Comparison of ENCODE assay signal across 38 mouse cellular contexts in the genomic region with DNA sequence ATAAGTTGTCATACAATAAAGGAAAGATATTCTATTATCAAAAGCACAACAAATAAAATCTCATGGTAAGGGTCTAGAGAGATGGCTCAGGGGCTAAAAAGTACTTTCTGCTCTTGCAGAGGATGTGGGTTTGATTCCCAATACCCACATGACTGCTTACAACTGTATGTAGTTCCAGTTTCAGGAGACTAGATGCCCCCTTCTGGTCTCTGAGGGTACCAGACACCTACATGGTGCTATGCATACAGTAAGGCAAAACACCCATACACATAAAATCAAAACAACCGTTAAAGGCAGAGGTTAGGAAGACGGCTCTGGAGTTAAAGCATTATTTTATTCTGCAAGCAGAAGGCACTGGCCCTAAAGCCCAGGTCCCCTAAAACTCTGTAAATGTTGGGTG. TPM values are rescaled to one million over a fixed set of nuclear protein-coding genes. Genes with fewer than 3 reads are reported as not detected.
A peak's percentile ranks its signal among the peaks of the same experiment; 100 is the strongest.
DNase-seq lines count a peak whose midpoint lies in the region; ATAC-seq and TF ChIP-seq lines count a peak whose summit lies in the region.
"Had no signal": no experiment of that assay in that cellular context is flagged by ENCODE, and none has a peak within 500 bp of the region (broad histone marks: within the 10 kb centered on the region; RNA-seq: fewer than 3 reads in every experiment).

No protein-coding gene starts in this region.

- no peaks in the 10 kb centered on the region for H3K9me3 ChIP-seq in intestine, postnatal 0 days (ENCODE audit: control insufficient read depth)
- no peaks in the 10 kb centered on the region for H3K9me3 ChIP-seq in intestine, embryonic 15.5 days
- H3K9me3 ChIP-seq in MEL (replicated peaks; ENCODE audit: insufficient read depth, low read length), result no peaks in the 10 kb centered on the region
- no peaks in the 10 kb centered on the region for H3K9me3 ChIP-seq in kidney, embryonic 15.5 days (replicated peaks)
- H3K9me3 ChIP-seq: forebrain, embryonic 13.5 days; heart, embryonic 10.5 days; heart, embryonic 15.5 days; liver, embryonic 15.5 days; midbrain, embryonic 12.5 days; neural tube, embryonic 13.5 days had no signal

- no peak for TF ChIP-seq EP300 in MEL (IDR thresholded peaks at IDR 0.05; ENCODE audit: low read depth in 1 of 2, low read length in 2 of 2)

- no peak overlapping the region for H3K9ac ChIP-seq in intestine, postnatal 0 days (ENCODE audit: low read depth, low read length)
- H3K9ac ChIP-seq in intestine, embryonic 15.5 days, result no peak overlapping the region
- H3K9ac ChIP-seq in MEL (ENCODE audit: control insufficient read depth, low read depth, low read length, poor library complexity, severe bottlenecking), result no peak overlapping the region
- H3K9ac ChIP-seq in kidney, embryonic 15.5 days, result no peak overlapping the region
- H3K9ac ChIP-seq: forebrain, embryonic 13.5 days; heart, embryonic 15.5 days; liver, embryonic 15.5 days; midbrain, embryonic 12.5 days; neural tube, embryonic 13.5 days had no signal

- TF ChIP-seq POLR2A in MEL (IDR thresholded peaks at IDR 0.05; ENCODE audit: control insufficient read depth in 1 of 2, insufficient read depth in 1 of 2, low read depth in 1 of 2, low read length in 2 of 2, poor library complexity in 1 of 2), result no peak

- DNase-seq in thymus, postnatal 0 days (ENCODE audit: low spot score), result peak; percentile 50
- DNase-seq in thymus, adult 18-20 months, result no peak
- peak; percentile 60 for DNase-seq in MEL (ENCODE audit: low read depth, low spot score)
- DNase-seq in splenic B cell, adult 2 months (ENCODE audit: low read depth, low spot score), result peak; percentile 38
- no peak for DNase-seq in cerebellum, postnatal 4 days (ENCODE audit: low spot score in 2 of 2)
- DNase-seq: adrenal gland, adult 2 months; B cell, adult 2 months; cerebellum, adult 8-10 months; cerebellum, postnatal 25 days; gastrocnemius, postnatal 10 days; kidney, postnatal 25 days; left cerebral cortex, postnatal 4 days; lung, postnatal 10 days; thymus, postnatal 4 days had no signal

- H3K27ac ChIP-seq in intestine, postnatal 0 days (ENCODE audit: low read depth, low read length), result no peak overlapping the region
- H3K27ac ChIP-seq in intestine, embryonic 15.5 days, result no peak overlapping the region
- no peak overlapping the region for H3K27ac ChIP-seq in MEL (ENCODE audit: control insufficient read depth, low read depth, low read length)
- no peak overlapping the region for H3K27ac ChIP-seq in kidney, embryonic 15.5 days
- H3K27ac ChIP-seq: forebrain, embryonic 13.5 days; heart, embryonic 10.5 days; heart, embryonic 15.5 days; liver, embryonic 15.5 days; midbrain, embryonic 12.5 days; neural tube, embryonic 13.5 days had no signal

- no peaks in the 10 kb centered on the region; the same call in 1 of the 2 replicates for H3K4me1 ChIP-seq in intestine, postnatal 0 days (replicated peaks; ENCODE audit: control insufficient read depth, insufficient read depth, low read length)
- peaks cover 11% of the 10 kb centered on the region; the same call in 1 of the 2 replicates for H3K4me1 ChIP-seq in intestine, embryonic 15.5 days (replicated peaks)
- H3K4me1 ChIP-seq in MEL (ENCODE audit: control insufficient read depth in 1 of 2, insufficient read depth in 2 of 2, low read length in 2 of 2), result peaks cover 2 to 5% of the 10 kb centered on the region in 2 experiments; a peak in 2 of 4 replicates
- H3K4me1 ChIP-seq in kidney, embryonic 15.5 days, result peaks cover 17% of the 10 kb centered on the region

- ATAC-seq in intestine, postnatal 0 days, result no peak
- ATAC-seq in intestine, embryonic 15.5 days, result no peak
- ATAC-seq in kidney, embryonic 15.5 days (replicated peaks; ENCODE audit: low FRiP score), result no peak
- ATAC-seq: activated CD4-positive, CD25-positive, alpha-beta regulatory T cell, adult 4 months; forebrain, embryonic 13.5 days; hindbrain, embryonic 16.5 days; intestine, embryonic 16.5 days had no signal

- no peaks in the 10 kb centered on the region for H3K79me2 ChIP-seq in MEL (ENCODE audit: control insufficient read depth, insufficient read depth, low read length, poor library complexity)

- TF ChIP-seq CTCF in intestine, postnatal 0 days (IDR thresholded peaks at IDR 0.05; ENCODE audit: low read depth), result peak; percentile 39; the same call in 1 of the 2 replicates
- TF ChIP-seq CTCF in MEL (IDR thresholded peaks at IDR 0.05 in 2 of 3, conservative IDR thresholded peaks at IDR 0.05 in 1 of 3; ENCODE audit: control insufficient read depth in 1 of 3, insufficient read depth in 1 of 3, low read depth in 2 of 3, low read length in 3 of 3, poor library complexity in 1 of 3, severe bottlenecking in 1 of 3), result peak; percentile 28 to 79 (median 34)

- peak; percentile 61 for TF ChIP-seq RAD21 in MEL (IDR thresholded peaks at IDR 0.05; ENCODE audit: low read depth, low read length)

- H3K27me3 ChIP-seq in intestine, postnatal 0 days (replicated peaks; ENCODE audit: control insufficient read depth, insufficient read depth, low read length), result 0 out of 2 replicates have a peak, but pooled peaks cover 6% of the 10 kb centered on the region
- peaks cover 6% of the 10 kb centered on the region; the same call in 1 of the 2 replicates for H3K27me3 ChIP-seq in intestine, embryonic 15.5 days (replicated peaks)
- peaks cover 13 to 16% of the 10 kb centered on the region in 2 experiments for H3K27me3 ChIP-seq in MEL (ENCODE audit: control insufficient read depth in 1 of 2, insufficient read depth in 2 of 2, low read length in 2 of 2)
- no peaks in the 10 kb centered on the region for H3K27me3 ChIP-seq in splenic B cell, adult 2 months (ENCODE audit: control insufficient read depth, insufficient read depth, low read length, poor library complexity, severe bottlenecking)
- peaks cover 48% of the 10 kb centered on the region for H3K27me3 ChIP-seq in kidney, embryonic 15.5 days

- WGBS in intestine, postnatal 0 days, result 79% methylated on average over 2 of the region's 2 CpGs
- WGBS in intestine, embryonic 15.5 days, result 86% methylated on average over 2 of the region's 2 CpGs
- 81% methylated on average over 2 of the region's 2 CpGs for WGBS in kidney, embryonic 15.5 days

- H3K36me3 ChIP-seq in intestine, postnatal 0 days (ENCODE audit: control insufficient read depth, insufficient read depth), result no peaks in the 10 kb centered on the region
- H3K36me3 ChIP-seq in intestine, embryonic 15.5 days, result no peaks in the 10 kb centered on the region
- H3K36me3 ChIP-seq in MEL (ENCODE audit: control insufficient read depth in 1 of 2, insufficient read depth in 2 of 2, low read length in 2 of 2), result 0 out of 4 replicates have a peak, but pooled peaks cover 0 to 2% of the 10 kb centered on the region in 2 experiments
- no peaks in the 10 kb centered on the region for H3K36me3 ChIP-seq in splenic B cell, adult 2 months (ENCODE audit: control insufficient read depth, insufficient read depth, low read length, poor library complexity, severe bottlenecking)
- no peaks in the 10 kb centered on the region for H3K36me3 ChIP-seq in kidney, embryonic 15.5 days
- H3K36me3 ChIP-seq: heart, embryonic 10.5 days; heart, embryonic 15.5 days; liver, embryonic 15.5 days; midbrain, embryonic 12.5 days; neural tube, embryonic 13.5 days had no signal

- H3K4me2 ChIP-seq in intestine, postnatal 0 days (replicated peaks; ENCODE audit: low read depth), result no peak overlapping the region
- H3K4me2 ChIP-seq in intestine, embryonic 15.5 days (replicated peaks), result no peak overlapping the region
- H3K4me2 ChIP-seq in kidney, embryonic 15.5 days, result no peak overlapping the region
- H3K4me2 ChIP-seq: forebrain, embryonic 13.5 days; heart, embryonic 15.5 days; liver, embryonic 15.5 days; midbrain, embryonic 12.5 days; neural tube, embryonic 13.5 days had no signal

- no peak overlapping the region for H3K4me3 ChIP-seq in intestine, postnatal 0 days (ENCODE audit: low read depth, low read length)
- H3K4me3 ChIP-seq in intestine, embryonic 15.5 days (replicated peaks), result no peak overlapping the region
- H3K4me3 ChIP-seq in MEL (ENCODE audit: control insufficient read depth in 1 of 2, insufficient read depth in 1 of 2, low read depth in 2 of 2, low read length in 2 of 2), result no peak overlapping the region
- no peak overlapping the region for H3K4me3 ChIP-seq in kidney, embryonic 15.5 days (replicated peaks)
- H3K4me3 ChIP-seq: forebrain, embryonic 13.5 days; heart, embryonic 10.5 days; heart, embryonic 15.5 days; liver, embryonic 15.5 days; midbrain, embryonic 12.5 days; myocyte; neural tube, embryonic 13.5 days had no signal

RNA-seq across cellular contexts. Expression of a gene that starts 5.9 kb away (rescaled TPM):
- not detected in 2 replicates for polyA plus RNA-seq in intestine, postnatal 0 days (2015; fragmentation: Nextera tagmentation; extraction: Ambion mirVana)
- polyA plus RNA-seq in intestine, embryonic 15.5 days (2015; fragmentation: Nextera tagmentation; extraction: Ambion mirVana), result not detected in 2 replicates
- polyA plus RNA-seq in thymus, postnatal 0 days (2015; fragmentation: Nextera tagmentation; extraction: Ambion mirVana), result not detected in 2 replicates
- not detected in 2 replicates for total RNA-seq in MEL (2012; rRNA removed)
- not detected for polyA plus RNA-seq in MEL (2012; ENCODE audit: insufficient read depth in 1 of 2, insufficient read length in 2 of 2, low read depth in 1 of 2, low replicate concordance in 2 of 2, missing spikeins in 1 of 2)
- polyA plus RNA-seq in kidney, embryonic 15.5 days (2015; fragmentation: Nextera tagmentation; extraction: Ambion mirVana), result not detected in 2 replicates
- total RNA-seq: adrenal gland, adult 2 months; adrenal gland, postnatal 4 days; gastrocnemius, postnatal 10 days; heart, postnatal 25 days; layer of hippocampus, adult 18-20 months; layer of hippocampus, postnatal 25 days; left cerebral cortex, postnatal 4 days; midbrain, postnatal 0 days had no signal
- polyA plus RNA-seq: activated CD4-positive, CD25-positive, alpha-beta regulatory T cell, adult 4 months; adrenal gland, adult 2 months; embryonic facial prominence, embryonic 11.5 days; forebrain, embryonic 13.5 days; gonadal fat pad, adult 2 months; heart, embryonic 10.5 days; heart, embryonic 15.5 days; hindbrain, embryonic 11.5 days; hindbrain, embryonic 16.5 days; intestine, embryonic 16.5 days; kidney, embryonic 14.5 days; limb, embryonic 14.5 days; liver, embryonic 15.5 days; midbrain, embryonic 12.5 days; midbrain, postnatal 0 days; myocyte; neural tube, embryonic 13.5 days; stomach, embryonic 14.5 days had no signal

RNA-seq across cellular contexts. Expression of a gene that starts 16.8 kb away (rescaled TPM):
- polyA plus RNA-seq in intestine, postnatal 0 days (2015; fragmentation: Nextera tagmentation; extraction: Ambion mirVana), result 139 and 150 TPM in 2 replicates
- 50.5 and 55.2 TPM in 2 replicates for polyA plus RNA-seq in intestine, embryonic 15.5 days (2015; fragmentation: Nextera tagmentation; extraction: Ambion mirVana)
- 37.6 and 38.5 TPM in 2 replicates for polyA plus RNA-seq in thymus, postnatal 0 days (2015; fragmentation: Nextera tagmentation; extraction: Ambion mirVana)
- 60.3 and 93.7 TPM in 2 replicates for total RNA-seq in MEL (2012; rRNA removed)
- polyA plus RNA-seq in MEL (2012; ENCODE audit: insufficient read depth in 1 of 2, insufficient read length in 2 of 2, low read depth in 1 of 2, low replicate concordance in 2 of 2, missing spikeins in 1 of 2), result 10 to 100 TPM in 1 of 2 experiments, not detected in 1; 52.7 TPM
- polyA plus RNA-seq in kidney, embryonic 15.5 days (2015; fragmentation: Nextera tagmentation; extraction: Ambion mirVana), result 59.4 and 61.1 TPM in 2 replicates

RNA-seq across cellular contexts. Expression of a gene that starts 21.5 kb away (rescaled TPM):
- polyA plus RNA-seq in intestine, postnatal 0 days (2015; fragmentation: Nextera tagmentation; extraction: Ambion mirVana), result 0.56 and 0.58 TPM in 2 replicates
- 0.99 and 1.0 TPM in 2 replicates for polyA plus RNA-seq in intestine, embryonic 15.5 days (2015; fragmentation: Nextera tagmentation; extraction: Ambion mirVana)
- polyA plus RNA-seq in thymus, postnatal 0 days (2015; fragmentation: Nextera tagmentation; extraction: Ambion mirVana), result 0.78 and 1.1 TPM in 2 replicates
- 2.1 and 3.4 TPM in 2 replicates for total RNA-seq in MEL (2012; rRNA removed)
- under 1 TPM in 1 of 2 experiments, not detected in 1; 0.58 TPM for polyA plus RNA-seq in MEL (2012; ENCODE audit: insufficient read depth in 1 of 2, insufficient read length in 2 of 2, low read depth in 1 of 2, low replicate concordance in 2 of 2, missing spikeins in 1 of 2)
- polyA plus RNA-seq in kidney, embryonic 15.5 days (2015; fragmentation: Nextera tagmentation; extraction: Ambion mirVana), result 1.1 and 1.5 TPM in 2 replicates
- total RNA-seq: midbrain, postnatal 0 days had no signal
- polyA plus RNA-seq: adrenal gland, adult 2 months; gonadal fat pad, adult 2 months had no signal

RNA-seq across cellular contexts. Expression of a gene that starts 22.2 kb away (rescaled TPM):
- polyA plus RNA-seq in intestine, postnatal 0 days (2015; fragmentation: Nextera tagmentation; extraction: Ambion mirVana), result not detected in 2 replicates
- not detected in 2 replicates for polyA plus RNA-seq in intestine, embryonic 15.5 days (2015; fragmentation: Nextera tagmentation; extraction: Ambion mirVana)
- 0.26 and 0.42 TPM in 2 replicates for polyA plus RNA-seq in thymus, postnatal 0 days (2015; fragmentation: Nextera tagmentation; extraction: Ambion mirVana)
- total RNA-seq in MEL (2012; rRNA removed), result not detected in 2 replicates
- not detected for polyA plus RNA-seq in MEL (2012; ENCODE audit: insufficient read depth in 1 of 2, insufficient read length in 2 of 2, low read depth in 1 of 2, low replicate concordance in 2 of 2, missing spikeins in 1 of 2)
- not detected in 2 replicates for polyA plus RNA-seq in kidney, embryonic 15.5 days (2015; fragmentation: Nextera tagmentation; extraction: Ambion mirVana)
- total RNA-seq: layer of hippocampus, adult 18-20 months; layer of hippocampus, postnatal 25 days; left cerebral cortex, postnatal 4 days; midbrain, postnatal 0 days had no signal
- polyA plus RNA-seq: activated CD4-positive, CD25-positive, alpha-beta regulatory T cell, adult 4 months; adrenal gland, adult 2 months; embryonic facial prominence, embryonic 11.5 days; forebrain, embryonic 13.5 days; gonadal fat pad, adult 2 months; heart, embryonic 10.5 days; heart, embryonic 15.5 days; hindbrain, embryonic 11.5 days; hindbrain, embryonic 16.5 days; intestine, embryonic 16.5 days; kidney, embryonic 14.5 days; limb, embryonic 14.5 days; liver, embryonic 15.5 days; midbrain, embryonic 12.5 days; midbrain, postnatal 0 days; myocyte; neural tube, embryonic 13.5 days; stomach, embryonic 14.5 days had no signal

RNA-seq across cellular contexts. Expression of a gene that starts 42.6 kb away (rescaled TPM):
- 0.14 and 0.16 TPM in 2 replicates for polyA plus RNA-seq in intestine, postnatal 0 days (2015; fragmentation: Nextera tagmentation; extraction: Ambion mirVana)
- 0.20 and 0.21 TPM in 2 replicates for polyA plus RNA-seq in intestine, embryonic 15.5 days (2015; fragmentation: Nextera tagmentation; extraction: Ambion mirVana)
- polyA plus RNA-seq in thymus, postnatal 0 days (2015; fragmentation: Nextera tagmentation; extraction: Ambion mirVana), result 0.65 and 1.1 TPM in 2 replicates
- total RNA-seq in MEL (2012; rRNA removed), result not detected in 2 replicates
- polyA plus RNA-seq in MEL (2012; ENCODE audit: insufficient read depth in 1 of 2, insufficient read length in 2 of 2, low read depth in 1 of 2, low replicate concordance in 2 of 2, missing spikeins in 1 of 2), result not detected
- not detected in 2 replicates for polyA plus RNA-seq in kidney, embryonic 15.5 days (2015; fragmentation: Nextera tagmentation; extraction: Ambion mirVana)
- total RNA-seq: gastrocnemius, postnatal 10 days; layer of hippocampus, adult 18-20 months; left cerebral cortex, postnatal 4 days; midbrain, postnatal 0 days had no signal
- polyA plus RNA-seq: activated CD4-positive, CD25-positive, alpha-beta regulatory T cell, adult 4 months; embryonic facial prominence, embryonic 11.5 days; forebrain, embryonic 13.5 days; gonadal fat pad, adult 2 months; heart, embryonic 10.5 days; heart, embryonic 15.5 days; hindbrain, embryonic 11.5 days; hindbrain, embryonic 16.5 days; kidney, embryonic 14.5 days; limb, embryonic 14.5 days; liver, embryonic 15.5 days; midbrain, embryonic 12.5 days; myocyte; stomach, embryonic 14.5 days had no signal

Comparison
In these comparisons a context has a peak if more than half of its experiments do, and no peak if none do; other contexts are left out.
1. DNase-seq: peak in thymus, postnatal 0 days (single experiment), MEL (single experiment) and splenic B cell, adult 2 months (single experiment); none in thymus, adult 18-20 months (0 of 2) and cerebellum, postnatal 4 days (0 of 2).